Mouse (Mus musculus) left cerebral cortex, postnatal 14 days (tissue): ENCODE measurements around the gene Icmt. TPM values are rescaled to one million over a fixed set of nuclear protein-coding genes. Genes with fewer than 3 reads are reported as not detected.

ENCODE experiments used
- DNase-seq, 2 experiments: peaks; one replicate each; pipeline ENCODE4 v3.0.0; 2021 to 2022; ENCODE audit warnings: low spot score in 2 of 2, mixed read lengths in 1 of 2
- intact Hi-C: fragments of 180-260 bp; cut with DNase I; formaldehyde crosslinking; loops from one replicate; pipeline ENCODE4 v1.15.1; 2025
- total RNA-seq, 2 experiments: library from RNA; stranded (reverse); gene quantifications; 2 replicates each; pipeline ENCODE4 v1.2.3; 2021

Icmt gene
- total RNA-seq, 2 experiments from 2014 or later = 43.1 to 45.0 TPM

DNA sequence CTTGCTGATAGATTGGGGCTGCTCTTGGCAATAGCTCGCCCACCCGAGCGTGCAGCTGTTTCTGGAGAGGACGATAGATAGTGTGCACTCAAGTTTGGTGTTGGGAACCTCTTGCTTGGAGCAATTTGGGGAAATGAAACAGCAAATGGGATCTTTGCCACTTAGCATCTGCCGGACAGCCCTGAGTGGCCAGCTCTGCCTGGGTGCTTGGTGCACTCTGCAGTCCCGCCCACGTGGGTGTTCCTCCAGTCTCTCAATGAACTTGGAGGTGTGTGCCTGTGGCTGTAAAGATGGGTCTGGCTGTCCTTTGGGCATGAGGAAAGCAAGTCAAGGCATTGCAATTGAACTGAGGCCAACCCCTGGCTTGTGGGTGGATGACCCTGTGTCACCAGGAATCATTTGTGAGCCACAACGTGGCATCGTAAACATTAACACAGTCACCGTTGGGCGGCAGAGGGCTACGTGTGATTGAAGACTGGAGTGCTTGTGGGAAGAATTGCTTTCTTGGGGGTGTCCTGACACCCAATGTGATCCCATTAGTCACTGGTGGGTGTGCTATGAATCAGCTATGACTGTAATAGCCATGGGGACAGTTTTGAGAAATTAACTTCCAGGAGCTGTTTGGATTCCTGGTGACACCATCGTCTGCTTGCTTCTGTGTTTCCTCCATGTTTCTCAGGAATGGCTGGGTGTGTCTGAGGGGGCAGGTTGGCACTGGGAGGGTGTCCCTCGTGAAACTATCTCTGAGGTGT lies 57.0 kb downstream of the Icmt start:
- DNase-seq = no peak
- intact Hi-C loops = no loop called here

GRCm38 (mm10) chr4:152355672-152356071 lies 58.6 kb downstream of the Icmt start:
- DNase-seq = no peak
- intact Hi-C loops = no loop called here

Other genes starting within 250 kb of the Icmt start
- gene Plekhg5, start 224.7 kb upstream of the Icmt start, total RNA-seq = 10 to 100 TPM; 74.0 to 84.0 TPM
- 10 to 100 TPM in 1 of 2 experiments, 1 to 10 TPM in 1; 6.2 to 16.5 TPM for gene Tnfrsf25, start 181.3 kb upstream of the Icmt start, total RNA-seq
- gene Espn, start 144.9 kb upstream of the Icmt start, total RNA-seq = under 1 TPM; 0.24 to 0.44 TPM
- gene Hes2, start 138.4 kb upstream of the Icmt start, total RNA-seq = not detected
- gene Acot7, start 119.1 kb upstream of the Icmt start, total RNA-seq = 100 to 1,000 TPM; 377 to 378 TPM
- 10 to 100 TPM; 31.2 to 31.6 TPM for gene Gpr153, start 23.0 kb upstream of the Icmt start, total RNA-seq
- under 1 TPM; 0.20 to 0.42 TPM for gene Hes3, start 5.6 kb upstream of the Icmt start, total RNA-seq
- 1 to 10 TPM; 5.3 to 7.4 TPM for gene Rnf207, start 21.8 kb downstream of the Icmt start, total RNA-seq
- 100 to 1,000 TPM; 182 to 187 TPM for gene Rpl22, start 28.5 kb downstream of the Icmt start, total RNA-seq
- gene Chd5, start 41.4 kb downstream of the Icmt start, total RNA-seq = 100 to 1,000 TPM; 160 to 177 TPM
- 10 to 100 TPM; 18.7 to 19.9 TPM for gene Nphp4, start 179.5 kb downstream of the Icmt start, total RNA-seq
- gene Kcnab2, start 180.6 kb downstream of the Icmt start, total RNA-seq = 100 to 1,000 TPM; 216 to 228 TPM